Mouse (Mus musculus) urinary bladder, adult 18-20 months (tissue): ENCODE measurements around the gene Vhl.

Experiments
- DNase-seq, 2 experiments: peaks; one replicate each; pipeline ENCODE4 v3.0.0; 2022; ENCODE audit warnings: low spot score in 2 of 2, mixed read lengths in 2 of 2

Vhl gene

DNA sequence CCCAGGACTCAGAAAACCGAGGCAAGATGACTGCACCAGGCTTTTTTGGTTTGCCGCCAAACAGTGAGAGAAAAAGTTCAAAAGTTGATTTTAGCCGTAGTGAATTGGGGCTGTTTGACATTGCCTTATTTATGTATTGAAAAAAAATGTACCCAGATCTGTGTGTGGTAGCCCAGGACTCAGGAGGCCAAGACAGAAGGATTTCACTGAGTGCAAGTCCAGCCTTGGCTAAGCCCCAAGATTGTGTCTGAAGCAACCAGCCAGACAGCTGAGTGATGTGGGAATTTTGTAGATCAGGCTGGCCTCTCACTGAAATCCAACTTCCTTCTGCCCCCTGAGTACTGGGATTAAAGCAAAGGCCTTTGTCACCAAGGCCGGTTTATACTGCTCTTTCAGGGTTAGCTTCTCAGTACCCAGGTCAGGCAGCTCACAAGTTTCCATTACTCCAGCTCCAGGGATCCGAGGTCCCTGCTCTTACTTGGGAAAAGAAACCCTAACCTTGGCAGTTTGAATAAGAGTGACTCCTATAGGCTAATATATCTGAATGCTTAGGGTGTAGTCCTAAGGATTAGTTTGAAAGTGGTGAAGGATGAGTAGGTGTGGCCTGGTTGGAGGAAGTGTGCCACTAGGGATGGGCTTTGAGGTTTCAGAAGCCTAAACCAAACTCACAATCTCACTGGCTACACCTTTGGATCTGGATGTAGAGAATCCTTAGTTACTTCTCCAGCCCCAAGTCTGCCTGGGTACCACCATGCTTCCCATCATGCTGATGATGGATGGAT lies 1.4 kb downstream of the Vhl start:
- DNase-seq = no peak

DNA sequence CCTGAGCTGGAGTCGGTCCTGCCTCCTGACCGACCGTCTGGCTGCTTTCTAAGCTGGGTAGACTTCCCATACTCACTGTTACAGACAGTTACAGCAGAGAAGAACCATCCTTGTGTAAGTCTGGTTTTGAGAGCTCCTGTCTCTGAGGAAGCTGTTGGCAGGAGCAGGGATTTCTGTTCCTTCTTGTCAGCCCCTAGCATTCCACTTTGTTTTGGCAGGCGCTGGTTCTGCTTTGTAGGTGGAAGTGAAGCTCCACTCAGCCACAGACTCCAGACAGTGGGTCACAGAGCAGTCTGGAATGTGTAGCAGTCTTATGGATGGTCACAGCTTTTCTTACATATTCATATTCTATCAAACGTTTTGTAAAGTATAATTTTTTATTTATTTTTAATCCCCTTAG lies 6.6 kb downstream of the Vhl start:
- no peak for DNase-seq

DNA sequence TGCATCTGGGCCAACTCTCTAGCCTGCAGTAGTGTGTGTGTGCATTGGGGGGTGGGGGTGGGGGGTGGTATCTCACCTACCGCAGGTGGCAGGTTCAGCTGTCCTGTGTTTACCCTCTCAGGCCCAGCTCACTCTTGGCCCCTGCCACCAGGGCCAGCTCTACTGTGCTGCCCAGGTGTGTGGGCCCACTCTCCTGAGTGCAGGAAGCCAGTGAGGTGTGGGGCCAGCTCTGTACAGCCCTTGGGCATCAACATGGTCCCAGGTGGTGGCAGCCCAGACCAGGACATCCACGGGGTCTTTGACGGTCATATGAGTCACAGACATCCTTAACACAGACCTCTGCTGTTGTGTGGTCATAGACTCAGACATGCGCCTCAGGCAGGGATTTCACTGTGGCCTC lies 9.1 kb downstream of the Vhl start:
- DNase-seq = no peak

DNA sequence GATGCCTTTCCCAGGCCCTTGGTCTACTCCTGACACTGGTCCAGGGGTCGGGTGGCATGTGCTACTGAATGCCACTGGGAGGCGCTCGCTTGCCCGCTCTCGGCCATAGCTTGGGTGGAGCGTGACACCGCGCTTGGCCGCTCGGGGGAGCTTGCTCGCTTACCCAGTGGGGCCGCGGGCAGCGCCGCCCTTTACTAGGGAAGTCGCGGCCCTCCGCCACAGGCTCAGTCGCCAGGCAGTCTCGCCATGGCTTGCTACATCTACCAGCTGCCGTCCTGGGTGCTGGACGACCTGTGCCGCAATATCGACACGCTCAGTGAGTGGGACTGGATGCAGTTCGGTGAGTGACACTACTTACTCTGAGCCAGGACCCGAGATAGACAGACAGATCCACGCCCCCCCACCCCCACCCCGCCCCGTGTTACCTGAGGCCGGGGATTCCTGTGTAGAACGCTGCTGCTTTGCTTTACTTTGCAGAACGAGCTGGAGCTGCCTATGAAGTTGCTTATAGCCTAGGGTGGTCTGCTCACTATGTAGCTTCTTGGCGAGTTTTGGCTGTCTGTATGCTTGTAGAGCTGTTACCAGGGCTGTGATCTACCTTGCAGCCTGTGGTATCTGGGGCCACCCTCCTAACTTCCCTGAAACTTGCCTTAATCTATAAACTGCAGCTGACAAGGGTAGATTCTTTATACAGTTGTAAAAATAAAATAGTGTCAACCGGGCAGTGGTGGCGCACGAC lies 14.7 kb downstream of the Vhl start, which contains the start of gene Irak2:
Gene Irak2, plus strand, starts transcription at position 166 of the 739 bp plus-strand sequence.
- DNase-seq = peak; percentile 91 to 93

DNA sequence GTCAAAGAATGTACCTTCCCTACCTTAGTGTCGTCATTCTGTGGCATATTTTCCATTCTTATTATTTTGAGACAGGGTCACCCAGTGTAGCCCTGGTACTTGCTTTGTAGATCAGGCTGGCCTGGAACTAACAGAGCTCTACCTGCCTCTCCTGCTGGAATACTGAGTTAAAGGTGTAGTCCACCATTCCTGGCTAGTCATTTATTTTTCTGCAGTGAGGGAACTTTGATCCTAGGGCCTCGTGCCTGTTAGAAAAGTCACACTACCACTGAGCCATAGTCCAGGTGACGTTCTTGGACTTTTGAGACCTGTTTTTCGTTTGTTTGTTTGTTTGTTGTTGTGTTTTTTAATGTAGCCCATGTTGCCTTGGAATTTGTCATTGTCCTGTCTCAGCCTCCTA lies 15.4 kb downstream of the Vhl start:
- DNase-seq = no peak

DNA sequence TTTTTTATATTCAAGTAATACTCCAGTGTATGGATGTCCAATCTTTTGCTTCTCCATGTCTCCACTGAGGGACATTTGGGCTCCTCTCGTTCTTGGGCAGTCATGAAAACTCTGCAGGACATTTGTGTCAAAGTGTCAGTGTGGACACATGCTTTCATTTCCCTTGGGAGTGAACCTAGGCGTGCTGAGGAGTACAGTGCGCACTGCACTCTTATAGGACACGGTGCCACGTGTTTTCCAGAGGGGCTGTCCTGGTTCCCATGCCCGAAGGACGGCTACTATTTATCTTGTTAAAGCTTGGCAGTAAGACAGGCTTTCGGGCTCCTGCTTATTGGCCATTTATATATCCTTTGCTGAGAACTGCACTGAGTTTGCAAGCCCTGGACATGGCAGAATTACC lies 18.8 kb downstream of the Vhl start:
- DNase-seq = no peak

DNA sequence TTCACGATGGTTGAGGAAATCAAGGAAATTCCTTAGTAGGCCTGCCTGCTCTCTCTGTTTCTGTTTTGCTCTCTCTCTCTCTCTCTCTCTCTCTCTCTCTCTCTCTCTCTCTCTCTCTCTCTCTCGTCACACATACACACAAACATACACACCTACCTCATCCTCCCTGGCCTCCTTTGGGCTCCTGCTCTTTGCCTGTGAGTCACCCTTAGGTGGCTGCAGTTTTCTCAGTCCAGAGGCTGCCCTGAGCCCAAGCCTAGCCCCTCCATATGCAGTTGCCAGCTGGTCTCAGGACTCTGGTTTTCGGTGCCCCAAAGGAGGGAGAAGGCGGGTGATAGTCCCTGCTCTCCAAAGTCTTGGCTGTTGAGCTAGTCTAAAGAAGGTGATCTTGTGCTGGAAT lies 19.3 kb downstream of the Vhl start:
- no peak for DNase-seq

DNA sequence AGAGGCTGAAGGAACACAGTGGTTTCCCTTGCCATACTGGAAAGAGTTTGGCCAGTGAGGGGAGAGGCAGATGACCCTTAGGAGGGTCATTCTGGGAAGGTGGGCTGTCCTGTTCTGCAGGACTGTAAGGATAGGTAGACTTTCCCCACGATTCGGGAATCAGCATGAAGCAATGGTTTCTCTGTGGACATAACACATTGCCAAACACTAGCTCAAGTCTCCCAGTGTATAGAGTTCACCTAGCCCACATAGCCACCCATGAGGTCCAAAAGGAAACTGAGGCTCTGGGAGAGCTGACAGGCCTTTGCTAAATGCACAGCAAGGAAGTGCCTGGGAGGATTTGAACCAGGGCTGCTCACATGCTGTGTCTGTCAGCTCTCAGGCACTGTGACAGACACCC lies 20.2 kb downstream of the Vhl start:
- DNase-seq = no peak

DNA sequence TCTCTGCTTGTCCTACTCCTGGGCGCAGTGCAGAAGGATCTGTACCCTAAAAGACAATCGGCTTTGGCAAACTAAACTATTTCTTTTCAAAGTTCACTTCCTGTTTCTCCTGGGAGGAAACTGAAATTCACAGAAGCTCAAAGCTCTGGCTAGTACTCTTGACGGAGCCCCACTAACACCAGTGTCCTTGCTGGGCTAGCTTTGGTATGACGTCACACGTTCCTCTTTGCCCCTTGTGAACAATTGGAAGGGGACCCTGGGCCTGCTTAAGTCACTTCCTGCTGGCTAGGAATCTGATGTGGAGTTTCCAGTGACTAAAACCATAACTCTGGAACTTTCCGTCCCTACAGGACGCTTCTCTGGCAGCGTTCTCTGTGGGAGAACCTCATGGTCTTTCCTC lies 21.0 kb downstream of the Vhl start:
- no peak for DNase-seq

DNA sequence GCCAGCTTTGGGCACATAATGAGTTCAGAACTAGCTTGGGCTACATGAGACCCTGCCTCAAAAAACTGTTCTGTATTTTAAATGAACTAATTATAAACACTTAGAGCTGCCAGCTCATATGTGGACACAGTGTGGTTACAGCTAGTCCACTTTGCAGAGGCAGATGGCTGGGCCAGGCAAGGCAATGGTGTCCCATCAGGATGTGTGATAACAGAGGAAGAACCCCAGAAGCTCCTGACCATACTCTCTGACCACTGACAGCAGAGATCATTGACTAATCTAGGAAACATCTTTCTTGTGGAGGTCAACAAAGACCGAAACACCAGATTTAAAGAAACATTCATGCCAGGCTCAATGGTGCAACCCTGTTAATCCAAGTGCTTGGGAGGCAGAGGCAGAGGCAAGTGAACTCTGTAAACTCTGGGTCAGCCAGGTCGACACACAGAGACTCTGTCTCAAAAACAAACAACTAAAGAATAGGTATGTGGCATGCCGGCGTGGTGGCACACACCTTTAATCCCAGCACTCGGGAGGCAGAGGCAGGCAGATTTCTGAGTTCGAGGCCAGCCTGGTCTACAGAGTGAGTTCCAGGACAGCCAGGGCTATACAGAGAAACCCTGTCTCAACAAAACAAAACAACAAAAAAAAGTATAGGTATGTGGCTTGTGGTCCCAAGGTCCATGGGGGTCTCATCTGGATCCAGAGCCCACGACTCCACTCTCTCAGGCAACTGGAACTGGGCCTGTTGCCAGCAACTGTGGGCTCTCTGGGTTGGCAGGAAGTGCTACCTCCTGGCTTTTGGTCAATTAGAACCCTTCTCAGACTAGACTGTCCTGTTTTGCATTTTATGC lies 25.8 kb downstream of the Vhl start:
- DNase-seq = no peak

DNA sequence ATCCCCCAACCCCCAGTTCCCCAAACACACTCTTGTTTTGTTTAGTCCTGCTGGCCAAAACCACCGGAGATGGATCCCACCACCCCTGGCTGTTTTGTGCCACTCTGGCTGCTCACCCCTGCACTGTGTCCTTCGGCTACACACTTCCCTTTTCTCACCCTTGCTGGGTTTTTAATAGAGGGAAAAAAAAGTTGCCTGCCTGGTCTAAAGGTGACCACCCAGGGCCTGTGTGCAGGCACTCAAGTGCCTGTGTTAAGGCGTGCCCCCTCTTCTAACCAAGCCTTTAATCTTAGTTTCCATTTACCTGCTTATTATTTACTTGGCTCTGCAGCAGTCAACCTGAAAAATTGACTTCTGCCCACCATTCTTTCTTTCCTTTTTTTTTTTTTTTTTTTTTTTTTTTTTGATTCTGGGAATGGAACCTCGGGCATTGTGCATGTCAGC lies 26.5 kb downstream of the Vhl start:
- no peak for DNase-seq

DNA sequence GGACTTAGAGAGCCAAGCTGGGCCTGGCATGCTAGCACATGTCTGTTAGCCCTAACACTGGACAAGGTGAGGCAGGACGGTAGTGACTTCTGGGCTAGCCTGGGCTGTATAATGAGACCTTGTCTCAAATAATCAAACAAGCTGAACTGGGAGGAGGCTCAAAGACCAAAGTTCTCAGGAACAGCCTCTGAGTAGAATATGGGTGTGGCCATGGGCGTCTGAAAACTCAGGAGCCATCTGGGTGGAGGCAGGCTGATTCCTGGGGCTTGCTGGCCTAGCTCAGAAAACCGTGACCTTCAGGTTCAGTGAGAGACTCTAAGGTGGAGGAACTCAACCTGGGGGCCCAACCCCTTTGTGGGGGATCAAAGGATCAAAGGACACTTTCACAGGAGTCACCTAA lies 27.9 kb downstream of the Vhl start:
- DNase-seq = no peak

DNA sequence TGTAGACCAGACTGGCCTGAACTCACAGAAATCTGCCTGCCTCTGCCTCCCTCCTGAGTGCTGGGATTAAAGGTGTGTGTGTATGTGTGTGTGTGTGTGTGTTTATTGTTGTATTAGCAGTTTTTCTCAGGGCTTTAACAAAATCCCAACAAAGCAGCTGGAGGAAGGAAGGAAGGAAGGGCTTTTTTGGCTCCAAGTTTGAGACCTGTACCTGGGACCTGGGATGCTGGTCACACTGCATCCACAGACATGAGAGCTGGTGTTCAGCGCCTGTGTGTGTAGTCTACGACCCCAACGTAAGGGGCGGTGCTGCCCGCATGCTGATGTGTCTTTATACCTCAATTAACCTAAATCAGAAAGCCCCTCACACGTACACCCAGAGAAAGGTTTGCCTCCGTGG lies 29.8 kb downstream of the Vhl start:
- DNase-seq = no peak

DNA sequence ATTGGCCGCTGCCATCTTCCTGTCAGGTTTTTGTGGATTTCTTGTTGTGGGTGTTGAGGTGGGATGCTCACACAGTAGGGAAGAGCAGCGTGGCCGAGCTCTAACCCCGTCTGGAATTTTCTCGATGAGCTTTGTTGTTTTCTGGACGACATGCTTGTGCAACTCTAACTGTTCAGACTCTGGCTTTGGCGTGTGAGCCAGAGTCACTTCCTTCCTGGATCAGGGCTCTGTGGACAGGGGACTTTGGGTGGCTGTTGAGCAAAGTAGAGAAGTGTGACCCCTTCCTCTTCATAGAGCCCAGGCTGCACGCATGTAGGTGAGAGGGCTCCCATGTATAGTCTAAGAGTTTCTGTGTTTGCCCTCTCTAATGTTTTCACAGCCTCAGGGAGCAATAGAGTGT lies 30.3 kb downstream of the Vhl start:
- DNase-seq = no peak

DNA sequence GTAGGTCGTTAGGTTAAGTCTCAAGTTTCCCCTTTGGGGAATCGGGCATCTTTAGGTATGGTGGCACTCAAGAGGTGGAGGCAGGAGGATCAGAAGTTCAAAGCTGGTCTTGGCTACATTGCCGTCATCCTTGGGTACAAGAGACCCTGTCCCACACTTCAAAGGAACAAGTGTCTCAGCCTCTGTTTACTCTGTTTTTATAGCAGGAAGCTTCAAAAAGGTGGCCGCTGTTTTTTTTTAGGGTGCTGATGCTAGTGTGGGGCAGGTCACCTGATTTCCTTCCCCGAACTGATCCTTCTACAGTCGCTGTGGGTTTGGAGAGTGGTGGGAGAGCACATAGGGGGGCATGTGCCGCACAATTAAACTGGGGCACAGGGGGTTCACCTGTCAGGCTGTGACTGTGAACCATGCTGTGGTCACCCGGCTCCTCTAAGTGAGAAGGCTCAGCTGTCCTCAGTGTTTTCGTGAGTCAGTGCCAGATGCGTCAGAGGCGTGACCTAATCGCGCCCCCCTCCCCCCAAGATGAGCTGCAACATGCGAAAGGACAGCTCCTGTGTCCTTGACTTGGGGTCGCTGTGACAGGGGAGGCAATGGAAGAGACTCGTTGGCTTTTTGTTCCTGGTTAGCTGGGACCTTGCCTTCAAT lies 31.1 kb downstream of the Vhl start:
- DNase-seq = no peak

DNA sequence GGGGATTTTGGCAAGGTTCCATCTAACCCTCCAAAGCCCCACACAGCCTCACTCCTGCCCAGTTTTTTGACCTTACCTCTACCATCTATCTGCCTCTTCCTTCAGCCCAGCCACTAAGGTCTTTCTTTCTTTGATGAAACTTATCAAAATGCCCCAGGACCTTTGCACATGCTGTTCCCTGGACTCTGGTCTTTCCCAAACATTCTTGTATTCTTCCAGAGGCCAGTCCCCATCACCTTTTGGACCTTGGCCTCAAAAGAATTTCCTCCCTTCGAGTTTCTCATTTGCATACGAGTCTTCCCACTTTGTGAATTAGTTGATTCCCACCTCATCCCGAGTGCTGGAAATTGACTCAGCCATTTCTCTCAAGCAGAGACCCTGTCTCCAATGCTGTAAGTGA lies 31.7 kb downstream of the Vhl start:
- DNase-seq = no peak

DNA sequence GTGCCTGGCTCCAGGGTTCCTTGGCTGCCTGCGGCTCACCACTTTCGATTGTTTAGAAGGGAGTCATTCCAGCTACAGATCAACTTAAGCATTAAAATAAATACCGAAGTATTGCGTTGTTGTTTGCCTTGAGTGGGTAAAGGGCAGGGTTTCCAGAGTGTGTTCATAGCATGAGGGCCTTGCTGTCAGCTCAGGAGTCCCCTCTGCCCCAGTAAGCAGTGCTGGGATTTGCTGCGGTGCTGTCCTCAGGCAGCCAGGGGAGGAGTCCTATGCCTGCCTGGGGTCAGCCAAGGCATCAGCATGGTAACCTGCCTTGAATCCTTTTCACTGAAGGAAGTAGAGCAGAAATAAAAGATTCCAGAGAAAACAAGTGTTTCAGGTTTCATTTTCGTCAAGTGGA lies 33.1 kb downstream of the Vhl start:
- peak in 1 of 2 experiments; percentile 52 for DNase-seq

DNA sequence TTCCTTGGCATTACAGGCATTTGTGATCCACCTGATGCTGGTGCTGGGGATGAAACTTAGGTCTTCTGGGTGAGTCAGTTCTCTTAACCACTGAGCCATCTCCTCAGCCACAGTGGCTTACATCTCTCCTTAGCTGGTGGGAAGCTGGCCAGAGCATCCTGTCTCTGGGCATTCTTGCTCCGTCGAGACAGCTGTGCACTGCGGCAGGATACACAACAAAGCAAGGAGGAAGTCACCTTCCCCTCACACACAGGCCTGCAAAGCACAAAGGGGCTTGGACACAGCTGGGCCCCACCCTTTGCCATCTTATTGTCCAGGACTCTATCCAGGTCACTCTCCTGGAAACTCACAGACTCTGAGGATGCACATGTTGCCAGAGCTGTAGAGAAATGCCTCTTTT lies 34.5 kb downstream of the Vhl start:
- no peak for DNase-seq

DNA sequence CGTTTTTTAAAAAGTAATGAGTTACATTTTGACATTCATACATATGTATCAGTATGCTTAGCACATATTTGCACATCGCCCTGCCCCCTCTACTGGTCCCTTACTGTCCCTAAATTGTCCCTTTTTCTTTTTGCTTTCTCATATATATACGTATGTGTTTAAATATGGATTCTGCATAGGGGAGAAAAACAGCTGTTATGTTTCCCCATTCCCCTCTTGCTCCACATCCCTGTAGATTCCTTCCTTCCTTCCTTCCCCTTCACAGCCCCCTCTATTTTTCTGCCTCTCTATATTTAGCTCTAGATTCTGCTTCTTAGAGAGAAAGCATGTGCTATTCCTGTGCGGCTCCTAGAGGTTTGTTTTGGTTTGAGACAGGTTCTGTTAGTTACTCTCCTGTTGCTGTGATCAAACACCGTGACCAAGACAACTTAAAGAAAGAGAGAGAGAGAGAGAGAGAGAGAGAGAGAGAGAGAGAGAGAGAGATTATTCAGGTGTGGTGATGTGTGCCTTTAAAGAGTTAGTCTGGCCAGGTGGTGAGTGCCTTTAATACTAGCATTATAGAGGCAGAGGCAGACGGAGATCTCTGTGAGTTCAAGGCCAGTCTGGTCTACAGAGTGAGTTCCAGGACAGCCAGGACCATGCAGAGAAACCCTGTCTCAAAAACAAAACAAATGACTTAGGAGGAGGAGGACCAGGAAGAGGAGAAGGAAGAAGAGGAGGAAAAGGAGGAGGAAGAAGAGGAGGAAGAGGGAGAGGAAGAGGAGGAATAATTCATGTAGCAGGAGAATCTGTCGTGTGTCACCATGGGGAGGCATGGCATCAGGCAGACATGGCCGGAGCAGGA lies 36.1 kb downstream of the Vhl start:
- no peak for DNase-seq

DNA sequence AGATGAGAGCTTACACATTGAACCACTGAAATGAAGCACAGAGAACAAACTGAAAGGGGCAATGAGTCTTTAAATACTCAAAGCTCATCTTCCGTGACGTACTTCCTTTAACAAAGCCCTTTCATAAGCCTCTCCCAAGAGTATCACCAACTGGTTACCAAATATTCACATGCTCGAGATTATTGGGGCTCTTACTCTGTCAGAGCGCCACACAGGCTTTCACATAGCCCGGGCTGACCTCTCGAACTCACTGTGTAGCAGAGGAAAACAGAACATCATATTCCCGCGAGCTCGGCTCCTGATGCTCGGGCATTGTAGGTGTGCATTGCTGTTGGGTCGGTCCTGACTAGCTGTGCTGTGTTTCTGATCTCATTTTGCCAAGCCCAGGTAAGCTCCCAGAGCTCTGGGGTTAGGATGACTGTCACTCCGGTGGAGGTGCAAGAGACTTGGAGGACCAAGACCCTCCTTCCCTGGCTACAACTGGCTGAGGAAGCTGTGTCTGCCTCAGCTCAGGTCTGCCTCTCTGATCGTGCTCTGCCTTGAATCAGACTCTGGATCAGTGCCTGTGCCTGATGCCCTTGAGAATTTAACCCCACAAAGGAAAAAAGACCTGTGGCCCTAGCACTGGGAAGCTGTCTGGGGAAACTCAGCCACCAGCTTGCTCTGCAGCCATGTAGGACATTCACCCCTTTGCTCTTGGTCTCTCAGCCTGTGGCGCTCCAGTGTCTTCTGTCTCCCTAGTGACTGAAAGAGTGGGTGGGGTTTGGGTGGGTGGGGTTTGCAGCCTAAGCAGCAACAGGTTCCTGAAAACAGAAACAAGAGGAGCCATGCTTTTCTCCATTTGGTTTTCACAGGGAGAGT lies 37.0 kb downstream of the Vhl start:
- no peak for DNase-seq
